19 mouse cellular contexts compared by ENCODE assay signal in the genomic region with DNA sequence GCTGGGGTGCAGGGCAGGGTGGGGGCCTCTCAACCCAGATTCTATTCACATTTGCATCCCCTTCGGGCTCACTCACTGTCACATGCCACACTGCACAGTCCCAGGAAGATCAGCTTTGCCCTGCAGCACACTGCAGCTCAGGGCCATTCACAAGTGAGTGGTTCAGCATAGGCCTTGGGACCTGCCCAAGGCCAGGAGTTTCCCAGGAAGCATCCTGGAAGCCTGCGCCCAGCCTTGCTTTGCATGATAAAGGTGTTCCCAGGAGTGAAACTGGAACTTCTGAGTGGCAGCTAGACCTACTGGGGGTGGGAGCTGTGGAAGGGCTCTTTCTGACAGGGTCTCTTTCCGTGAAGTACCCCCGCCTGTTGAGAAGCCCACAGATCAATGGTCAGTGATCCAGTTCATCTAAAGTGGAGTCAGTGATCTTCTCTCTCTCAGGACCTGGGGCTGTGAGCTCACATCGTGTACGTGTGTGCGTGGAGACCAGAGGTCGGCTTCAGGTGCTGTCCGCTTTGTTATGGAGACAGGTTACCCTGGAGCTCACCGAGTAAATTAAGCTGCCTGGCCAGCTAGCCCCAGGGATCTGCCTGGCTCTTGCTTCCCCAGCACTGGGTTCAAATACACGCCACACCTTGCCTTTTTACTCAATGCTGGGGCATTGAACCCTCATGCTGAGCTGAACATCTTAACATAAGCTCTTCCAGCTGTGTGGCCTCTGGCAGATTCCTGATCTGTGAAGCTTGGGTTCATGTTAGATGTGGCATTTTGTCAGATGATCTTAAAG. TPM values are rescaled to one million over a fixed set of nuclear protein-coding genes. Genes with fewer than 3 reads are reported as not detected.
DNase-seq lines count a peak whose midpoint lies in the region; ATAC-seq and TF ChIP-seq lines count a peak whose summit lies in the region.
"Had no signal": no experiment of that assay in that cellular context is flagged by ENCODE, and none has a peak within 500 bp of the region (broad histone marks: within the 10 kb centered on the region; RNA-seq: fewer than 3 reads in every experiment).

No protein-coding gene starts in this region.

- no peak overlapping the region for H3K9ac ChIP-seq in hindbrain, embryonic 13.5 days
- H3K9ac ChIP-seq in hindbrain, postnatal 0 days (replicated peaks; ENCODE audit: low read length): no peak overlapping the region
- H3K9ac ChIP-seq in limb, embryonic 15.5 days: no peak overlapping the region
- no peak overlapping the region for H3K9ac ChIP-seq in midbrain, embryonic 13.5 days (replicated peaks)
- H3K9ac ChIP-seq in liver, postnatal 0 days (replicated peaks): no peak overlapping the region
- H3K9ac ChIP-seq: intestine, embryonic 15.5 days had no signal

- WGBS in hindbrain, embryonic 13.5 days: 46% methylated on average over 11 of the region's 11 CpGs
- 62% methylated on average over 11 of the region's 11 CpGs for WGBS in hindbrain, postnatal 0 days
- WGBS in limb, embryonic 15.5 days: 69% methylated on average over 11 of the region's 11 CpGs
- WGBS in midbrain, embryonic 13.5 days: 40% methylated on average over 11 of the region's 11 CpGs
- WGBS in liver, postnatal 0 days (ENCODE audit: insufficient replicate concordance): 57% methylated on average over 11 of the region's 11 CpGs

- no peak for TF ChIP-seq EP300 in liver, postnatal 0 days (IDR thresholded peaks at IDR 0.05; ENCODE audit: low read depth)

- DNase-seq in adrenal gland, adult 2 months: peak; percentile 64
- DNase-seq in adrenal gland, postnatal 4 days (ENCODE audit: low spot score in 2 of 2): no peak
- DNase-seq in hindbrain, postnatal 0 days (ENCODE audit: low spot score): no peak
- peak; percentile 17 for DNase-seq in adrenal gland, postnatal 10 days
- no peak for DNase-seq in liver, postnatal 0 days
- DNase-seq: kidney, adult 9 months; kidney, postnatal 25 days; layer of hippocampus, adult 9-11 months; liver; thymus, adult 2 months had no signal

- H3K27me3 ChIP-seq in hindbrain, embryonic 13.5 days: peaks cover 78% of the 10 kb centered on the region
- H3K27me3 ChIP-seq in hindbrain, postnatal 0 days (ENCODE audit: insufficient read depth, low read length): 0 out of 2 replicates have a peak, but pooled peaks cover 5% of the 10 kb centered on the region
- peaks cover 28% of the 10 kb centered on the region for H3K27me3 ChIP-seq in limb, embryonic 15.5 days
- peaks cover 53% of the 10 kb centered on the region for H3K27me3 ChIP-seq in midbrain, embryonic 13.5 days
- peaks cover 40% of the 10 kb centered on the region for H3K27me3 ChIP-seq in liver, postnatal 0 days (ENCODE audit: insufficient read depth, low read length)

- no peak for ATAC-seq in hindbrain, embryonic 13.5 days (ENCODE audit: low FRiP score)
- ATAC-seq in hindbrain, postnatal 0 days: no peak
- ATAC-seq in limb, embryonic 15.5 days (ENCODE audit: insufficient number of reproducible peaks, low FRiP score, low TSS enrichment, low read depth): no peak
- ATAC-seq in midbrain, embryonic 13.5 days: no peak
- ATAC-seq in liver, postnatal 0 days: no peak
- ATAC-seq: CD4-positive, CD25-positive, alpha-beta regulatory T cell, adult 4 months; midbrain, embryonic 16.5 days had no signal

- H3K4me3 ChIP-seq in hindbrain, embryonic 13.5 days: peak overlapping the region; percentile 53; the same call in 1 of the 2 replicates
- no peak overlapping the region for H3K4me3 ChIP-seq in hindbrain, postnatal 0 days (ENCODE audit: low read length)
- no peak overlapping the region for H3K4me3 ChIP-seq in limb, embryonic 15.5 days
- H3K4me3 ChIP-seq in midbrain, embryonic 13.5 days (replicated peaks): no peak overlapping the region
- H3K4me3 ChIP-seq in liver, postnatal 0 days (ENCODE audit: low read depth, low read length): no peak overlapping the region

- peak overlapping the region; percentile 95; the same call in 1 of the 2 replicates for H3K4me2 ChIP-seq in hindbrain, embryonic 13.5 days
- H3K4me2 ChIP-seq in hindbrain, postnatal 0 days (ENCODE audit: low read depth, low read length): no peak overlapping the region
- H3K4me2 ChIP-seq in limb, embryonic 15.5 days: no peak overlapping the region
- H3K4me2 ChIP-seq in midbrain, embryonic 13.5 days (replicated peaks): no peak overlapping the region
- H3K4me2 ChIP-seq in liver, postnatal 0 days (ENCODE audit: low read depth, low read length): no peak overlapping the region

- no peaks in the 10 kb centered on the region for H3K36me3 ChIP-seq in hindbrain, embryonic 13.5 days
- H3K36me3 ChIP-seq in hindbrain, postnatal 0 days (ENCODE audit: insufficient read depth, low read length): no peaks in the 10 kb centered on the region
- H3K36me3 ChIP-seq in limb, embryonic 15.5 days: no peaks in the 10 kb centered on the region
- no peaks in the 10 kb centered on the region for H3K36me3 ChIP-seq in midbrain, embryonic 13.5 days
- H3K36me3 ChIP-seq in liver, postnatal 0 days (replicated peaks; ENCODE audit: insufficient read depth, low read length): no peaks in the 10 kb centered on the region
- H3K36me3 ChIP-seq: forebrain, embryonic 12.5 days; heart, embryonic 10.5 days; intestine, embryonic 15.5 days had no signal

- no peak for TF ChIP-seq CTCF in hindbrain, postnatal 0 days (IDR thresholded peaks at IDR 0.05; ENCODE audit: low read depth)
- TF ChIP-seq CTCF in liver, postnatal 0 days (IDR thresholded peaks at IDR 0.05; ENCODE audit: low read depth): no peak

- H3K4me1 ChIP-seq in hindbrain, embryonic 13.5 days (replicated peaks): peaks cover 43% of the 10 kb centered on the region
- peaks cover 18% of the 10 kb centered on the region for H3K4me1 ChIP-seq in hindbrain, postnatal 0 days (ENCODE audit: insufficient read depth, low read length)
- peaks cover 65% of the 10 kb centered on the region for H3K4me1 ChIP-seq in limb, embryonic 15.5 days
- peaks cover 13% of the 10 kb centered on the region for H3K4me1 ChIP-seq in midbrain, embryonic 13.5 days (replicated peaks)
- H3K4me1 ChIP-seq in liver, postnatal 0 days (ENCODE audit: insufficient read depth): no peaks in the 10 kb centered on the region

- no peaks in the 10 kb centered on the region for H3K9me3 ChIP-seq in hindbrain, embryonic 13.5 days
- H3K9me3 ChIP-seq in hindbrain, postnatal 0 days (ENCODE audit: low read length): no peaks in the 10 kb centered on the region
- no peaks in the 10 kb centered on the region for H3K9me3 ChIP-seq in limb, embryonic 15.5 days
- no peaks in the 10 kb centered on the region for H3K9me3 ChIP-seq in midbrain, embryonic 13.5 days
- H3K9me3 ChIP-seq in liver, postnatal 0 days (ENCODE audit: low read length): no peaks in the 10 kb centered on the region
- H3K9me3 ChIP-seq: forebrain, embryonic 12.5 days; heart, embryonic 10.5 days; intestine, embryonic 15.5 days had no signal

- H3K27ac ChIP-seq in hindbrain, embryonic 13.5 days: no peak overlapping the region
- no peak overlapping the region for H3K27ac ChIP-seq in hindbrain, postnatal 0 days
- H3K27ac ChIP-seq in limb, embryonic 15.5 days: 0 out of 2 replicates have a peak overlapping the region, but pooled peaks have one; percentile 4
- no peak overlapping the region for H3K27ac ChIP-seq in midbrain, embryonic 13.5 days
- no peak overlapping the region for H3K27ac ChIP-seq in liver, postnatal 0 days (ENCODE audit: low read depth)
- H3K27ac ChIP-seq: forebrain, embryonic 12.5 days; hindbrain, embryonic 14.5 days; intestine, embryonic 15.5 days had no signal

RNA-seq across cellular contexts. Expression of a gene that starts 53.0 kb away (rescaled TPM):
- total RNA-seq in adrenal gland, adult 2 months (2021): 10 to 100 TPM; 16.0 to 24.2 TPM
- 37.4 and 60.4 TPM in 2 replicates for polyA plus RNA-seq in adrenal gland, adult 2 months (2012; rRNA removed)
- 10 to 100 TPM; 32.9 to 42.5 TPM for total RNA-seq in adrenal gland, postnatal 4 days (2021)
- 1.4 and 1.5 TPM in 2 replicates for polyA plus RNA-seq in hindbrain, embryonic 13.5 days (2015; fragmentation: Nextera tagmentation; extraction: Ambion mirVana)
- 28.0 and 37.6 TPM in 2 replicates for total RNA-seq in hindbrain, postnatal 0 days (2014; rRNA removed)
- 1.5 and 2.0 TPM in 2 replicates for polyA plus RNA-seq in hindbrain, postnatal 0 days (2015; fragmentation: Nextera tagmentation; extraction: Ambion mirVana)
- total RNA-seq in adrenal gland, postnatal 10 days (2021): 10 to 100 TPM; 27.2 to 29.0 TPM
- 1.1 and 1.2 TPM in 2 replicates for polyA plus RNA-seq in limb, embryonic 15.5 days (2015; fragmentation: Nextera tagmentation; extraction: Ambion mirVana)
- polyA plus RNA-seq in midbrain, embryonic 13.5 days (2015; fragmentation: Nextera tagmentation; extraction: Ambion mirVana): 1.5 and 2.1 TPM in 2 replicates
- 5.7 and 6.9 TPM in 2 replicates for polyA plus RNA-seq in liver, postnatal 0 days (2015; fragmentation: Nextera tagmentation; extraction: Ambion mirVana)

Comparison
In these comparisons a context has a peak if more than half of its experiments do, and no peak if none do; other contexts are left out.
1. DNase-seq: peak in adrenal gland, adult 2 months (single experiment) and adrenal gland, postnatal 10 days (single experiment); none in adrenal gland, postnatal 4 days (0 of 2), hindbrain, postnatal 0 days (single experiment) and liver, postnatal 0 days (single experiment).